Mouse (Mus musculus) MEL (cell line): ENCODE data around the gene Tshz2. TPM values are rescaled to one million over a fixed set of nuclear protein-coding genes. Genes with fewer than 3 reads are reported as not detected.

Experiments used
- DNase-seq: peaks from one replicate; pipeline ENCODE4 v3.0.0; 2011; ENCODE audit warnings: low read depth, low spot score
- H3K27ac ChIP-seq: 2 replicates; pipeline ENCODE4 v1.5.1; 2012; ENCODE audit warnings: low read depth, mild to moderate bottlenecking, control low read depth, low read length, moderate library complexity; ENCODE audit not compliant: control insufficient read depth
- H3K27me3 ChIP-seq, 2 experiments: fragments of 150-350 bp in 1 of 2; sonication (generic) in 1 of 2; 2 replicates each; pipeline ENCODE4 v1.6.1; 2012; ENCODE audit warnings: low read length in 2 of 2, mild to moderate bottlenecking in 2 of 2, improper control_type of control experiment in 1 of 2, moderate library complexity in 1 of 2; ENCODE audit not compliant: insufficient read depth in 2 of 2, control insufficient read depth in 1 of 2
- H3K36me3 ChIP-seq, 2 experiments: 2 replicates each; pipeline ENCODE4 v1.6.1; 2012 to 2014; ENCODE audit warnings: low read length in 2 of 2, improper control_type of control experiment in 1 of 2, inconsistent platforms in 1 of 2, mild to moderate bottlenecking in 1 of 2; ENCODE audit not compliant: insufficient read depth in 2 of 2, control insufficient read depth in 1 of 2
- H3K4me1 ChIP-seq, 2 experiments: fragments of 150-350 bp in 1 of 2; sonication (generic) in 1 of 2; 2 replicates each; pipeline ENCODE4 v1.6.1; 2012; ENCODE audit warnings: low read length in 2 of 2, improper control_type of control experiment in 1 of 2, mild to moderate bottlenecking in 1 of 2; ENCODE audit not compliant: insufficient read depth in 2 of 2, control insufficient read depth in 1 of 2
- H3K4me3 ChIP-seq, 2 experiments: fragments of 150-350 bp in 1 of 2; sonication (generic) in 1 of 2; 2 replicates each; pipeline ENCODE4 v1.5.1; 2012; ENCODE audit warnings: low read depth in 2 of 2, low read length in 2 of 2, mild to moderate bottlenecking in 2 of 2, moderate library complexity in 2 of 2, control low read depth in 1 of 2, improper control_type of control experiment in 1 of 2; ENCODE audit not compliant: control insufficient read depth in 1 of 2, insufficient read depth in 1 of 2
- H3K79me2 ChIP-seq: 2 replicates; pipeline ENCODE4 v1.6.1; 2012; ENCODE audit warnings: mild to moderate bottlenecking, low read length, moderate library complexity; ENCODE audit not compliant: control insufficient read depth, poor library complexity, insufficient read depth
- H3K9ac ChIP-seq: 2 replicates; pipeline ENCODE4 v1.6.1; 2012; ENCODE audit warnings: low read depth, mild to moderate bottlenecking, control low read depth, low read length, moderate library complexity; ENCODE audit not compliant: control insufficient read depth, poor library complexity, severe bottlenecking
- H3K9me3 ChIP-seq: fragments of 150-350 bp; sonication (generic); replicated peaks from 2 replicates; pipeline ENCODE4 v1.6.1; 2012; ENCODE audit warnings: mild to moderate bottlenecking, low read length, improper control_type of control experiment, moderate library complexity; ENCODE audit not compliant: insufficient read depth
- BHLHE40 ChIP-seq: IDR thresholded peaks from 2 replicates; pipeline ENCODE4 v1.6.1; 2012; ENCODE audit warnings: low read depth, mild to moderate bottlenecking, inconsistent platforms, low read length, improper control_type of control experiment, borderline replicate concordance
- CHD1 ChIP-seq: IDR thresholded peaks from 2 replicates; pipeline ENCODE4 v1.6.1; 2012; ENCODE audit warnings: low read depth, mild to moderate bottlenecking, inconsistent platforms, low read length, improper control_type of control experiment
- CTCF ChIP-seq, 3 experiments: IDR thresholded peaks in 2 of 3; conservative IDR thresholded peaks in 1 of 3; 2 replicates each; pipeline ENCODE4 v1.5.1; 2011 to 2012; ENCODE audit warnings: low read length in 3 of 3, low read depth in 2 of 3, mild to moderate bottlenecking in 2 of 3, improper control_type of control experiment in 1 of 3, inconsistent platforms in 1 of 3, mixed read lengths in 1 of 3, moderate library complexity in 1 of 3; ENCODE audit not compliant: control insufficient read depth in 1 of 3, insufficient read depth in 1 of 3, poor library complexity in 1 of 3, severe bottlenecking in 1 of 3
- EP300 ChIP-seq, 2 experiments: IDR thresholded peaks; 2 replicates each; pipeline ENCODE4 v1.6.1; 2011; ENCODE audit warnings: improper control_type of control experiment in 2 of 2, low read length in 2 of 2, low read depth in 1 of 2, mild to moderate bottlenecking in 1 of 2
- GABPA ChIP-seq: IDR thresholded peaks from 2 replicates; pipeline ENCODE4 v1.6.1; 2012; ENCODE audit warnings: low read depth, mild to moderate bottlenecking, inconsistent platforms, low read length, improper control_type of control experiment, moderate library complexity
- HCFC1 ChIP-seq: IDR thresholded peaks from 2 replicates; pipeline ENCODE4 v1.6.1; 2012; ENCODE audit warnings: low read depth, mild to moderate bottlenecking, inconsistent platforms, low read length, improper control_type of control experiment, moderate library complexity
- KAT2A ChIP-seq: conservative IDR thresholded peaks from 2 replicates; pipeline ENCODE4 v1.6.1; 2012; ENCODE audit warnings: low read depth, low read length, improper control_type of control experiment, inconsistent platforms
- MAX ChIP-seq: IDR thresholded peaks from 2 replicates; pipeline ENCODE4 v1.6.1; 2011; ENCODE audit warnings: low read length, improper control_type of control experiment
- MEF2A ChIP-seq: IDR thresholded peaks from 2 replicates; pipeline ENCODE4 v1.6.1; 2014; ENCODE audit warnings: low read depth, mild to moderate bottlenecking, inconsistent platforms, low read length, improper control_type of control experiment; ENCODE audit not compliant: poor library complexity, insufficient replicate concordance, severe bottlenecking; ENCODE audit errors: extremely low read depth
- MYC ChIP-seq: IDR thresholded peaks from 2 replicates; pipeline ENCODE4 v1.6.1; 2011; ENCODE audit warnings: low read depth, mild to moderate bottlenecking, low read length, improper control_type of control experiment, moderate library complexity
- NRF1 ChIP-seq: IDR thresholded peaks from 2 replicates; pipeline ENCODE4 v1.6.1; 2014; ENCODE audit warnings: low read depth, mild to moderate bottlenecking, inconsistent platforms, low read length, improper control_type of control experiment, moderate library complexity; ENCODE audit not compliant: poor library complexity, insufficient read depth, severe bottlenecking
- POLR2AphosphoS5 ChIP-seq: IDR thresholded peaks from 2 replicates; pipeline ENCODE4 v1.6.1; 2012; ENCODE audit warnings: low read depth, borderline replicate concordance, mild to moderate bottlenecking, inconsistent platforms, low read length, moderate library complexity, mixed read lengths
- RAD21 ChIP-seq: IDR thresholded peaks from 2 replicates; pipeline ENCODE4 v1.6.1; 2011; ENCODE audit warnings: mild to moderate bottlenecking, low read depth, low read length, improper control_type of control experiment
- SMC3 ChIP-seq: IDR thresholded peaks from 2 replicates; pipeline ENCODE4 v1.6.1; 2011; ENCODE audit warnings: low read depth, low read length, improper control_type of control experiment
- TBP ChIP-seq: IDR thresholded peaks from 2 replicates; pipeline ENCODE4 v1.8.0; 2011; ENCODE audit warnings: low read depth, low read length, improper control_type of control experiment
- USF2 ChIP-seq, 2 experiments: IDR thresholded peaks; 2 replicates each; pipeline ENCODE4 v1.6.1; 2011 to 2012; ENCODE audit warnings: improper control_type of control experiment in 2 of 2, low read length in 2 of 2, borderline replicate concordance in 1 of 2, inconsistent platforms in 1 of 2, low read depth in 1 of 2, mild to moderate bottlenecking in 1 of 2; ENCODE audit not compliant: insufficient read depth in 1 of 2
- ZMIZ1 ChIP-seq: IDR thresholded peaks from 2 replicates; pipeline ENCODE4 v1.6.1; 2012; ENCODE audit warnings: low read depth, mild to moderate bottlenecking, inconsistent platforms, low read length, improper control_type of control experiment, moderate library complexity
- ZNF384 ChIP-seq: IDR thresholded peaks from 2 replicates; pipeline ENCODE4 v1.6.1; 2012; ENCODE audit warnings: low read depth, mild to moderate bottlenecking, inconsistent platforms, low read length, improper control_type of control experiment
- polyA plus RNA-seq, 2 experiments: library from polyadenylated mRNA; stranded (reverse) in 1 of 2; unstranded in 1 of 2; fragments of >175 nt in 1 of 2; fragments of >200 nt in 1 of 2; gene quantifications; 2 replicates each; pipeline versions ENCODE4 v1.2.1 to v1.2.4; 2012; ENCODE audit warnings: low replicate concordance in 2 of 2, low read depth in 1 of 2; ENCODE audit not compliant: insufficient read length in 2 of 2, insufficient read depth in 1 of 2, missing spikeins in 1 of 2
- total RNA-seq: library from RNA; depleted of rRNA; stranded (reverse); fragments of 300-350 nt; gene quantifications from 2 replicates; pipeline ENCODE4 v1.2.3, GENCODE M21; 2012; rRNA removed

Gene Tshz2
- total RNA-seq (not detected in 2 replicates), polyA plus RNA-seq (not detected)

GRCm38 (mm10) chr2:169632338-169633151, at the start of gene Tshz2:
Gene Tshz2, plus strand, starts transcription at chr2:169633013.
- TF ChIP-seq GABPA = no peak
- TF ChIP-seq SMC3 = no peak
- no peak for TF ChIP-seq EP300 (IDR thresholded peaks at IDR 0.05; ENCODE audit: low read depth in 1 of 2, low read length in 2 of 2)
- no peak for TF ChIP-seq USF2 (IDR thresholded peaks at IDR 0.05; ENCODE audit: borderline replicate concordance in 1 of 2, insufficient read depth in 1 of 2, low read depth in 1 of 2, low read length in 2 of 2)
- no peak for TF ChIP-seq ZMIZ1
- TF ChIP-seq KAT2A = no peak
- no peak for TF ChIP-seq ZNF384
- no peak for TF ChIP-seq TBP
- Histone ChIP-seq H3K27me3 (no peaks in the 10 kb centered on the region; a peak in 1 of 4 replicates), H3K4me1 (no peaks in the 10 kb centered on the region), H3K4me3 (no peak within 1 kb of the TSS), H3K27ac (no peak within 1 kb of the TSS), H3K9me3 (no peaks in the 10 kb centered on the region), H3K36me3 (no peaks in the 10 kb centered on the region), H3K9ac (no peak within 1 kb of the TSS), H3K79me2 (no peaks in the 10 kb centered on the region)
- no peak for DNase-seq

GRCm38 (mm10) chr2:169583476-169583875, 49.3 kb upstream of the Tshz2 start:
- Histone ChIP-seq H3K4me3 (no peak overlapping the region), H3K36me3 (no peaks in the 10 kb centered on the region), H3K9ac (no peak overlapping the region)
- no peak for TF ChIP-seq MAX
- TF ChIP-seq EP300 (IDR thresholded peaks at IDR 0.05; ENCODE audit: low read depth in 1 of 2, low read length in 2 of 2) = no peak
- no peak for TF ChIP-seq USF2 (IDR thresholded peaks at IDR 0.05; ENCODE audit: borderline replicate concordance in 1 of 2, insufficient read depth in 1 of 2, low read depth in 1 of 2, low read length in 2 of 2)
- TF ChIP-seq POLR2AphosphoS5 = no peak
- TF ChIP-seq CTCF (IDR thresholded peaks at IDR 0.05 in 2 of 3, conservative IDR thresholded peaks at IDR 0.05 in 1 of 3; ENCODE audit: control insufficient read depth in 1 of 3, insufficient read depth in 1 of 3, low read depth in 2 of 3, low read length in 3 of 3, poor library complexity in 1 of 3, severe bottlenecking in 1 of 3) = no peak
- no peak for TF ChIP-seq NRF1
- no peak for TF ChIP-seq RAD21
- TF ChIP-seq BHLHE40 = no peak
- TF ChIP-seq MYC = no peak
- TF ChIP-seq CHD1 = no peak
- TF ChIP-seq MEF2A = no peak
- no peak for TF ChIP-seq HCFC1
- TF ChIP-seq, all 39 proteins: peak for 0
- Histone ChIP-seq H3K4me1 (no peaks in the 10 kb centered on the region), H3K27ac (no peak overlapping the region), H3K27me3 (no peaks in the 10 kb centered on the region), H3K9me3 (no peaks in the 10 kb centered on the region), H3K79me2 (no peaks in the 10 kb centered on the region)
- DNase-seq = no peak
